7 mouse cellular contexts compared by ENCODE assay signal in genomic region chr3:26152510-26153035, GRCm38 (mm10).
DNase-seq lines count a peak whose midpoint lies in the region; ATAC-seq and TF ChIP-seq lines count a peak whose summit lies in the region.

No protein-coding gene starts in this region.

- no peak for TF ChIP-seq CTCF in E14TG2a.4 (conservative IDR thresholded peaks at IDR 0.05; ENCODE audit: low read length)

- peaks cover 12% of the 10 kb centered on the region for H3K4me1 ChIP-seq in E14TG2a.4 (replicated peaks; ENCODE audit: low read depth, low read length)
- no peaks in the 10 kb centered on the region for H3K4me1 ChIP-seq in embryonic facial prominence, embryonic 12.5 days
- peaks cover 28% of the 10 kb centered on the region for H3K4me1 ChIP-seq in hindbrain, embryonic 14.5 days (replicated peaks; ENCODE audit: control insufficient read depth, insufficient read depth, low read length)
- H3K4me1 ChIP-seq in limb, embryonic 12.5 days (replicated peaks), result no peaks in the 10 kb centered on the region

- peak overlapping the region; percentile 54 for H3K4me3 ChIP-seq in E14TG2a.4 (replicated peaks; ENCODE audit: low read length)
- H3K4me3 ChIP-seq in embryonic facial prominence, embryonic 12.5 days, result peak overlapping the region; percentile 53
- peak overlapping the region; percentile 64 for H3K4me3 ChIP-seq in hindbrain, embryonic 14.5 days (replicated peaks; ENCODE audit: low read length)
- H3K4me3 ChIP-seq in limb, embryonic 12.5 days (replicated peaks), result peak overlapping the region; percentile 49

- H3K4me2 ChIP-seq in embryonic facial prominence, embryonic 12.5 days (replicated peaks), result peak overlapping the region; percentile 74
- H3K4me2 ChIP-seq in hindbrain, embryonic 14.5 days (replicated peaks), result peak overlapping the region; percentile 50
- H3K4me2 ChIP-seq in limb, embryonic 12.5 days, result peak overlapping the region; percentile 75

- 2% methylated on average over 10 of the region's 10 CpGs for WGBS in embryonic facial prominence, embryonic 12.5 days
- WGBS in hindbrain, embryonic 14.5 days, result under 1% methylated on average over 10 of the region's 10 CpGs
- 2% methylated on average over 10 of the region's 10 CpGs for WGBS in limb, embryonic 12.5 days

- no peak overlapping the region for H3K27ac ChIP-seq in embryonic facial prominence, embryonic 12.5 days
- peak overlapping the region; percentile 81 for H3K27ac ChIP-seq in hindbrain, embryonic 14.5 days
- no peak overlapping the region for H3K27ac ChIP-seq in limb, embryonic 12.5 days

- H3K27me3 ChIP-seq in E14TG2a.4 (ENCODE audit: insufficient read depth, low read length), result peaks cover 18% of the 10 kb centered on the region
- no peaks in the 10 kb centered on the region for H3K27me3 ChIP-seq in embryonic facial prominence, embryonic 12.5 days
- no peaks in the 10 kb centered on the region for H3K27me3 ChIP-seq in hindbrain, embryonic 14.5 days (ENCODE audit: control insufficient read depth, insufficient read depth, low read length)
- peaks cover 18% of the 10 kb centered on the region for H3K27me3 ChIP-seq in limb, embryonic 12.5 days

- no peaks in the 10 kb centered on the region for H3K36me3 ChIP-seq in E14TG2a.4 (ENCODE audit: insufficient read depth, low read length)
- no peaks in the 10 kb centered on the region for H3K36me3 ChIP-seq in embryonic facial prominence, embryonic 12.5 days
- no peaks in the 10 kb centered on the region for H3K36me3 ChIP-seq in hindbrain, embryonic 14.5 days (replicated peaks; ENCODE audit: control insufficient read depth, insufficient read depth)
- H3K36me3 ChIP-seq in limb, embryonic 12.5 days, result no peaks in the 10 kb centered on the region

- H3K9me3 ChIP-seq in E14TG2a.4 (ENCODE audit: low read length), result no peaks in the 10 kb centered on the region
- H3K9me3 ChIP-seq in embryonic facial prominence, embryonic 12.5 days, result no peaks in the 10 kb centered on the region
- no peaks in the 10 kb centered on the region for H3K9me3 ChIP-seq in hindbrain, embryonic 14.5 days (ENCODE audit: control insufficient read depth, low read length)
- H3K9me3 ChIP-seq in limb, embryonic 12.5 days, result no peaks in the 10 kb centered on the region

- H3K9ac ChIP-seq in embryonic facial prominence, embryonic 12.5 days, result peak overlapping the region; percentile 38
- H3K9ac ChIP-seq in hindbrain, embryonic 14.5 days, result peak overlapping the region; percentile 81
- peak overlapping the region; percentile 47 for H3K9ac ChIP-seq in limb, embryonic 12.5 days (replicated peaks)

- ATAC-seq in embryonic facial prominence, embryonic 12.5 days (ENCODE audit: insufficient number of reproducible peaks, insufficient read depth, low FRiP score, low TSS enrichment), result no peak
- ATAC-seq in hindbrain, embryonic 14.5 days (ENCODE audit: low FRiP score), result peak; percentile 71
- ATAC-seq in limb, embryonic 12.5 days (ENCODE audit: insufficient number of reproducible peaks, insufficient read depth, low FRiP score, low TSS enrichment, low read depth), result no peak
- no peak for ATAC-seq in megakaryocyte progenitor cell, adult 5-6 weeks (replicated peaks; ENCODE audit: poor library complexity)

- DNase-seq in NIH3T3 (ENCODE audit: low read depth), result peak; percentile 5
- DNase-seq in hindbrain, embryonic 14.5 days (ENCODE audit: low spot score), result peak; percentile 52
- peak; percentile 74 for DNase-seq in retina, embryonic 14.5 days (ENCODE audit: low spot score)

Comparison
In these comparisons a context has a peak if more than half of its experiments do, and no peak if none do; other contexts are left out.
1. DNase-seq: peak in every context shown above with its lines; median percentile 74 in retina, embryonic 14.5 days; 52 in hindbrain, embryonic 14.5 days; 5 in NIH3T3.